Mouse (Mus musculus): ENCODE data around the gene AI182371.
A peak's percentile ranks its signal among the peaks of the same experiment; 100 is the strongest.

DNA sequence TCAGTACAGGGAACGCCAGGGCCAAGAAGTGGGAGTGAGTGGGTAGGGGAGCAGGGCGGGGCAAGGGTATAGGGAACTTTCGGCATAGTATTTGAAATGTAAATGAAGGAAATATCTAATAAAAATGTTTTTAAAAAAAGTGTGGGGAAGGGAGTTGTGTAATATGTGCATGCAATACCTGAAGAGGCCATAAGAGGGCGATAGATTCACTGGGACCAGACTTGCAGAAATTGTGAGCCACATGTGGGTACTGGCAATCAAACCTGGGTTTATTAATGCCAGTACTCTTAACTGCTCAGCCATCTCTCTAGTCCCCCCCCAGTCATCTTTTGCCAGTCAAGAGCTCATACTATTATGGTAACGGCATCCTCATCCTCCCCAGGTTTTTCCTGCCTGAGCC is 52.5 kb downstream of the AI182371 start:
- TF ChIP-seq CTCF (IDR thresholded peaks at IDR 0.05; ENCODE audit: low read depth, low read length) (peak; percentile 59; the same call in 1 of the 2 replicates), GATA1 (IDR thresholded peaks at IDR 0.05; ENCODE audit: borderline replicate concordance, low read length) (no peak), POLR2AphosphoS5 (IDR thresholded peaks at IDR 0.05; ENCODE audit: insufficient replicate concordance, low read depth, low read length) (no peak), TAL1 (conservative IDR thresholded peaks at IDR 0.05; ENCODE audit: low read depth, low read length) (no peak)

Measured in G1E (cell line).